Mouse (Mus musculus) kidney, postnatal 0 days (tissue): ENCODE data around the gene Casp7. TPM values are rescaled to one million over a fixed set of nuclear protein-coding genes. Genes with fewer than 3 reads are reported as not detected.

ENCODE experiments used
- ATAC-seq: fragments of 200-750 bp; cut with Nextera tagmentation; replicated peaks from 2 replicates; pipeline ENCODE4 v1.8.0; 2017; ENCODE audit warnings: low read depth, moderate number of reproducible peaks, moderate TSS enrichment, moderate library complexity; ENCODE audit not compliant: low FRiP score
- DNase-seq: peaks from one replicate; pipeline ENCODE4 v3.0.0-alpha.2; 2016; ENCODE audit warnings: low spot score
- H3K27ac ChIP-seq: fragments of 300-500 bp; sonication (generic); 2 replicates; pipeline ENCODE4 v1.5.1; 2014; ENCODE audit warnings: mild to moderate bottlenecking
- H3K27me3 ChIP-seq: fragments of 300-500 bp; sonication (generic); 2 replicates; pipeline ENCODE4 v1.6.1; 2014; ENCODE audit warnings: low read length, mixed read lengths; ENCODE audit not compliant: insufficient read depth
- H3K36me3 ChIP-seq: fragments of 300-500 bp; sonication (generic); 2 replicates; pipeline ENCODE4 v1.6.1; 2014; ENCODE audit warnings: low read length, mixed read lengths; ENCODE audit not compliant: insufficient read depth
- H3K4me1 ChIP-seq: fragments of 300-500 bp; sonication (generic); replicated peaks from 2 replicates; pipeline ENCODE4 v1.6.1; 2014; ENCODE audit warnings: antibody characterized with exemption, low read length, mixed read lengths; ENCODE audit not compliant: insufficient read depth
- H3K4me2 ChIP-seq: fragments of 300-500 bp; sonication (generic); 2 replicates; pipeline ENCODE4 v1.6.1; 2014; ENCODE audit warnings: mild to moderate bottlenecking, low read length, moderate library complexity, mixed read lengths
- H3K4me3 ChIP-seq: fragments of 300-500 bp; sonication (generic); replicated peaks from 2 replicates; pipeline ENCODE4 v1.5.1; 2014; ENCODE audit warnings: low read depth, low read length
- H3K9ac ChIP-seq: fragments of 300-500 bp; sonication (generic); 2 replicates; pipeline ENCODE4 v1.6.1; 2014; ENCODE audit warnings: low read depth, low read length
- H3K9me3 ChIP-seq: fragments of 300-500 bp; sonication (generic); replicated peaks from 2 replicates; pipeline ENCODE4 v1.6.1; 2016; ENCODE audit warnings: low read length, inconsistent platforms, mixed read lengths
- CTCF ChIP-seq: IDR thresholded peaks from 2 replicates; pipeline ENCODE4 v1.5.1; 2016; ENCODE audit warnings: antibody characterized with exemption, low read depth, mild to moderate bottlenecking, moderate library complexity
- WGBS: fragments of 180-500 bp; shearing (Covaris S2); extraction: QIAGEN DNeasy Blood & Tissue Kit; methylation state at CpG from one replicate; pipeline ENCODE4 v1.1.7; 2014; 5-methylcytosine and 5-hydroxymethylcytosine counted together
- polyA plus RNA-seq: library from polyadenylated mRNA; unstranded; fragments of >200 nt; fragmentation: Nextera tagmentation; extraction: Ambion mirVana; gene quantifications from 2 replicates; pipeline ENCODE4 v1.2.1, GENCODE M21; 2015

Casp7 gene
- polyA plus RNA-seq, 1 experiment from 2014 or later, result 24.2 TPM

DNA sequence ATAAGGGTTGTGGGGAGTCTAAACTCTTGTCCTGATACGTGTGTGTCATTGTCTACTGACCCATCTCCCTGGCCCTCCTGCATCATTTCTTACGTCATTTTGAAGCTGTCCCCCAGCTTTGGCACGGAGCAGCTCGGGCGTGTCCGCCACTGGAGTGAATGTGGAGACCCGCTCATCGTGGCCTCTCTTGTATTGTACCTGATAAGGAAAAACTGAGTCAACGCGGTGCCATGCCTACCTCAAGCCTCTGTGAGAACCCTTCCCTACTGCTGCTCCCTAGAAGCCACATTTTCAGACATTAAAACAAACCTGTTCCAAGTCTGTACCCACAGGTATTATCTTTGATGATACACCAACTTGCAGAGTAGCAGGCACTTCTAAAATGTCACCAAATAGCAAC, 15.5 kb upstream of the Casp7 start:
- Histone ChIP-seq H3K9me3 (no peaks in the 10 kb centered on the region), H3K4me3 (no peak overlapping the region), H3K27me3 (no peaks in the 10 kb centered on the region), H3K4me1 (no peaks in the 10 kb centered on the region), H3K4me2 (no peak overlapping the region), H3K27ac (no peak overlapping the region), H3K9ac (no peak overlapping the region), H3K36me3 (no peaks in the 10 kb centered on the region)
- TF ChIP-seq CTCF, result no peak
- ATAC-seq (no peak), DNase-seq (no peak)
- WGBS, result 89% methylated on average over 10 of the region's 10 CpGs

DNA sequence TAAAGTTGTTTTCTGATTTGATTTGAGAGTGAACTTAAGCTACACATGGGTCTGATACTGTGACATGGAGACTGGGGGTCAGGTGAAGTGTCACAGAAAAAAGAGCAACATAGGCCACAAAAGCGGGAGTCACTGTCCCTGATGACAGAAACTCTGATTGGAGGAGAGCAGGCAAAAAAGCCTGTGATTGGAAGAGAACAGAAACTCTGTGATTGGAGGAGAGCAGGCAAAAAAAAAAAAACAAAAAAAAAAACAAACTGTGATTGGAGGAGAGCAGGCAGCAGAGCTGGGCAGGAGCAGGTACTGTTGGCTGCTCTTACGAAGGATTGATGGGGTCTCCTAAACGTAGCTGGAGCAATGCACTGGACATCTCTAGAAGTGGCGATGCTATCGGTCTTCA, 11.4 kb upstream of the Casp7 start:
- Histone ChIP-seq H3K27me3 (no peaks in the 10 kb centered on the region), H3K9me3 (no peaks in the 10 kb centered on the region), H3K27ac (no peak overlapping the region), H3K36me3 (no peaks in the 10 kb centered on the region), H3K4me3 (no peak overlapping the region), H3K9ac (no peak overlapping the region), H3K4me2 (no peak overlapping the region), H3K4me1 (no peaks in the 10 kb centered on the region)
- no peak for ATAC-seq
- TF ChIP-seq CTCF, result no peak
- 91% methylated on average over 5 of the region's 5 CpGs for WGBS
- DNase-seq, result no peak

DNA sequence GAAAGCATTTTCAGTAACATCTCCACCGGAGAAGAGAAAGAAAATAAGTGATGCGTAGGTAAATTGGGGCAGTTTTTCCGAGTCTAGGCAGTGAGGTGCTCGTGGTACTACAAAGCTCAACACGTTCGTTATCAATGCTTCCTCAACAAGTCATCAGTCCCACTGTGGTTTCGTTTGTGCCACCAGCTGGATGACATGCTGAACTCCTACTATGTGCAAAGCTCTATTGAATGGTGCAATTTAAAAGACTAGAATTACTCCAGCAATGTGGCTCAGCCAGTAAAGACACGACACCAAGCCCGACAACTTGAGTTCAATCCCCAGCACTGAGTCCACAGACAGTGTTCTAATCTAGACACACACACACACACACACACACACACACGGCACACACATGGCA, 10.8 kb upstream of the Casp7 start:
- no peak for TF ChIP-seq CTCF
- Histone ChIP-seq H3K27ac (no peak overlapping the region), H3K4me1 (no peaks in the 10 kb centered on the region), H3K27me3 (no peaks in the 10 kb centered on the region), H3K4me3 (no peak overlapping the region), H3K36me3 (no peaks in the 10 kb centered on the region), H3K9ac (no peak overlapping the region), H3K4me2 (no peak overlapping the region), H3K9me3 (no peaks in the 10 kb centered on the region)
- ATAC-seq, result no peak
- 93% methylated on average over 10 of the region's 10 CpGs for WGBS
- DNase-seq, result no peak

DNA sequence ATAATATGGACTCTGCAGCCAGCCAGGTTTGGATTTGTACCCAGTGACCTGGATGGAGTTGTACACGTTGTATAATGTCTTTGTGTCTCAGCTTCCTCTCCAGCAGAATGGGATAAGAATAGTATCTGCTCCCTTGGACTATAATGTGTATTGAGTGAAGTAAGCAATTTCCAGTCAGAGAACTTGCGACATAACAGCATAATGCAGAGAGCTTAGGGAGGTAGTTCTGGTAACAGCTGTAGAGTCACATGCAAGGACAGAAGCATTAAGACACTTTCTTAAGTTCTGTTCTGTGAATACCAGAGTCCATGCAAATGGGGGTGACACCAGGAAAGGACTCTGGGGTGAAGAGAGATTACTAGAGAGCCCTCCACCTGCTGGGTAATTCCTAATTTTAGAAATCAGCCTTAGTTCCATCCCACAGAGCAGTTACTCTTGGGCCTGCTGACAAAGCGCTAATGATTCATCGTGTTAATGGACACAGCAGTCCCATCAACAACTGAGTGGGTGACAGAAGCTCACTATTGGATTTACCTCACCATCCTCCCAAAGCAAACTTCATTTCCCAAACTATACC, 9.1 kb upstream of the Casp7 start:
- DNase-seq, result no peak
- no peaks in the 10 kb centered on the region for H3K4me1 ChIP-seq
- no peak overlapping the region for H3K4me2 ChIP-seq
- H3K9ac ChIP-seq, result no peak overlapping the region
- no peak for ATAC-seq
- no peak overlapping the region for H3K4me3 ChIP-seq
- 80% methylated on average over 4 of the region's 4 CpGs for WGBS
- no peaks in the 10 kb centered on the region for H3K27me3 ChIP-seq
- H3K36me3 ChIP-seq, result no peaks in the 10 kb centered on the region
- no peaks in the 10 kb centered on the region for H3K9me3 ChIP-seq
- no peak for TF ChIP-seq CTCF
- H3K27ac ChIP-seq, result no peak overlapping the region

DNA sequence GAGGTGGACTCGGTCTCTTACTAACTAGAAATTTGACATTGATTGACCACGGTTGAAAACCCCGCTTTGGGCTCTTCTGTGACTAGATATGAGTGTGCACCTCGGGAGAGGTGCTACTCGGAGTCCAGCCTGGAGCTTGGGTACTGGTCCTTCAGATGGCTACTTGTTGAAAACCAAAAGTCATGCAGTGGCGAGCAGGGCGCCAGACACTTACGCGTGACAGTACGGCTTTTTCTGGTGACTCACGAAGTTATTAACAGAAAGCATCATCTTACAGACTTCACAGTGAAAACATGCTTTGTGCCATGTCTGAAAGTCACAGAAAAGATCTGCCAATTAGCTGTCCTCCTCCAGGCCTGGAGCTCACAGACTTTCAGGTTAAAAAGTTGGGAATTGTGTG, 7.8 kb upstream of the Casp7 start:
- TF ChIP-seq CTCF, result no peak
- H3K4me2 ChIP-seq, result no peak overlapping the region
- H3K4me3 ChIP-seq, result no peak overlapping the region
- no peak for ATAC-seq
- H3K27me3 ChIP-seq, result no peaks in the 10 kb centered on the region
- no peak overlapping the region for H3K9ac ChIP-seq
- 87% methylated on average over 11 of the region's 11 CpGs for WGBS
- H3K9me3 ChIP-seq, result no peaks in the 10 kb centered on the region
- no peak overlapping the region for H3K27ac ChIP-seq
- H3K36me3 ChIP-seq, result no peaks in the 10 kb centered on the region
- no peaks in the 10 kb centered on the region for H3K4me1 ChIP-seq
- DNase-seq, result no peak

DNA sequence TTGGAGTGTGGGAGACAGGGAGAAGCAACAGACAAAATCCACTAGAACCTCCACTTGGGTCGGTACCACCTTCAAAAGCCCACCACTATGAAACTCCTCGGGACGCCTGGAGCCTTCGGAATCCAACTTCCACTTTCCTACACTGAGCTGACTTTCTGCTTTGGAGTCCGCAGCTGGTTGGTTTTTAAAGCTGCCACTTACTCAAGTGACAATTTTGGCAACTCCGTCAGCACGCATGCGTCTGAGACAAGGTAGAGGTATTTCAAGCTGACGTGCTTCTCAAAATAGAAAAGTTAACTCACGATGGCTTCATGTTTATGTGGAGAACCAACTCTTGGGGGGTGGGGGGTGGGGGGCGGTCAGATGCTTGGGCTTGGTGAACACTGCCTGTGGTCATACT, 7.0 kb upstream of the Casp7 start, which contains the start of gene Nrap:
Gene Nrap (minus strand): TSS at position 159 of the 400 bp plus-strand sequence.
- no peak within 1 kb of the TSS for H3K4me3 ChIP-seq

More for the DNA sequence above, 7.0 kb upstream of the Casp7 start, which contains the start of gene Nrap:
- no peaks in the 10 kb centered on the region for H3K27me3 ChIP-seq
- TF ChIP-seq CTCF, result no peak
- no peaks in the 10 kb centered on the region for H3K36me3 ChIP-seq
- 81% methylated on average over 11 of the region's 11 CpGs for WGBS
- no peaks in the 10 kb centered on the region for H3K9me3 ChIP-seq
- H3K4me1 ChIP-seq, result no peaks in the 10 kb centered on the region
- ATAC-seq, result no peak
- no peak within 1 kb of the TSS for H3K4me2 ChIP-seq
- H3K9ac ChIP-seq, result no peak within 1 kb of the TSS
- H3K27ac ChIP-seq, result no peak within 1 kb of the TSS
- no peak for DNase-seq
